15 mouse cellular contexts compared by ENCODE assay signal in genomic region chr11:44746731-44747130, GRCm38 (mm10).
DNase-seq lines count a peak whose midpoint lies in the region; ATAC-seq lines count a peak whose summit lies in the region.
"Had no signal": no experiment of that assay in that cellular context is flagged by ENCODE, and none has a peak within 500 bp of the region (broad histone marks: within the 10 kb centered on the region; RNA-seq: fewer than 3 reads in every experiment).

No protein-coding gene starts in this region.

- no peak overlapping the region for H3K9ac ChIP-seq in forebrain, embryonic 11.5 days (ENCODE audit: low read length)
- H3K9ac ChIP-seq in forebrain, embryonic 16.5 days (replicated peaks; ENCODE audit: low read depth, low read length), result no peak overlapping the region
- H3K9ac ChIP-seq in midbrain, embryonic 16.5 days (ENCODE audit: low read depth, low read length), result no peak overlapping the region
- no peak overlapping the region for H3K9ac ChIP-seq in embryonic facial prominence, embryonic 11.5 days (replicated peaks; ENCODE audit: low read length)

- no peak overlapping the region for H3K4me3 ChIP-seq in forebrain, embryonic 11.5 days (ENCODE audit: low read depth, low read length)
- no peak overlapping the region for H3K4me3 ChIP-seq in forebrain, embryonic 16.5 days (replicated peaks; ENCODE audit: low read length)
- H3K4me3 ChIP-seq in midbrain, embryonic 10.5 days, result no peak overlapping the region
- H3K4me3 ChIP-seq in midbrain, embryonic 16.5 days (ENCODE audit: low read depth, low read length), result no peak overlapping the region
- H3K4me3 ChIP-seq in embryonic facial prominence, embryonic 11.5 days (ENCODE audit: low read depth, low read length), result no peak overlapping the region

- H3K4me2 ChIP-seq in forebrain, embryonic 11.5 days (ENCODE audit: low read depth, low read length, severe bottlenecking), result no peak overlapping the region
- H3K4me2 ChIP-seq in forebrain, embryonic 16.5 days (ENCODE audit: low read length), result no peak overlapping the region
- H3K4me2 ChIP-seq in midbrain, embryonic 16.5 days (ENCODE audit: low read length), result no peak overlapping the region
- H3K4me2 ChIP-seq in embryonic facial prominence, embryonic 11.5 days (ENCODE audit: low read depth, low read length), result no peak overlapping the region

- H3K36me3 ChIP-seq in forebrain, embryonic 11.5 days (ENCODE audit: control insufficient read depth, insufficient read depth, low read length), result no peaks in the 10 kb centered on the region
- no peaks in the 10 kb centered on the region for H3K36me3 ChIP-seq in forebrain, embryonic 16.5 days (ENCODE audit: control insufficient read depth, insufficient read depth)
- no peaks in the 10 kb centered on the region for H3K36me3 ChIP-seq in midbrain, embryonic 10.5 days
- no peaks in the 10 kb centered on the region for H3K36me3 ChIP-seq in midbrain, embryonic 16.5 days (ENCODE audit: control insufficient read depth, insufficient read depth, low read length)
- H3K36me3 ChIP-seq in embryonic facial prominence, embryonic 11.5 days (replicated peaks; ENCODE audit: control insufficient read depth, insufficient read depth, low read depth, low read length), result no peaks in the 10 kb centered on the region

- no peak for DNase-seq in forebrain, embryonic 11.5 days (ENCODE audit: low spot score)
- DNase-seq in midbrain, embryonic 10.5 days (ENCODE audit: low spot score), result peak; percentile 47
- no peak for DNase-seq in embryonic facial prominence, embryonic 11.5 days (ENCODE audit: low spot score)
- DNase-seq in neural tube, embryonic 10.5 days (ENCODE audit: extremely low spot score, low spot score), result peak; percentile 32
- DNase-seq in c-Kit-positive CD71-positive TER-119-positive erythroid progenitor cells, embryonic 14.5 days (ENCODE audit: low spot score), result no peak
- DNase-seq in cerebellum, postnatal 14 days, result no peak
- DNase-seq: adrenal gland, postnatal 25 days; cerebellum, adult 2 months; layer of hippocampus, adult 9-11 months; lung, postnatal 4 days; thymus, postnatal 36 days had no signal

- WGBS in forebrain, embryonic 11.5 days, result 19% methylated on average over 3 of the region's 3 CpGs
- 33% methylated on average over 3 of the region's 3 CpGs for WGBS in forebrain, embryonic 16.5 days
- 14% methylated on average over 3 of the region's 3 CpGs for WGBS in midbrain, embryonic 10.5 days
- WGBS in midbrain, embryonic 16.5 days, result 12% methylated on average over 3 of the region's 3 CpGs
- WGBS in embryonic facial prominence, embryonic 11.5 days, result 31% methylated on average over 3 of the region's 3 CpGs

- ATAC-seq in forebrain, embryonic 11.5 days (replicated peaks; ENCODE audit: low FRiP score), result peak; percentile 51
- ATAC-seq in forebrain, embryonic 16.5 days, result no peak
- ATAC-seq in midbrain, embryonic 16.5 days, result no peak
- peak; percentile 52 for ATAC-seq in embryonic facial prominence, embryonic 11.5 days (replicated peaks; ENCODE audit: insufficient number of reproducible peaks, low FRiP score, low TSS enrichment, low read depth)
- ATAC-seq: intestine, embryonic 16.5 days; Patski had no signal

- no peak overlapping the region for H3K27ac ChIP-seq in forebrain, embryonic 11.5 days (ENCODE audit: low read depth, low read length)
- no peak overlapping the region for H3K27ac ChIP-seq in forebrain, embryonic 16.5 days (ENCODE audit: low read length)
- H3K27ac ChIP-seq in midbrain, embryonic 10.5 days (replicated peaks), result peak overlapping the region; percentile 73
- H3K27ac ChIP-seq in midbrain, embryonic 16.5 days (ENCODE audit: low read length), result no peak overlapping the region
- no peak overlapping the region for H3K27ac ChIP-seq in embryonic facial prominence, embryonic 11.5 days (replicated peaks; ENCODE audit: low read depth, low read length)

- no peaks in the 10 kb centered on the region for H3K27me3 ChIP-seq in forebrain, embryonic 11.5 days (ENCODE audit: control insufficient read depth, insufficient read depth, low read length)
- H3K27me3 ChIP-seq in forebrain, embryonic 16.5 days (replicated peaks; ENCODE audit: control insufficient read depth, insufficient read depth, low read length), result peaks cover 20% of the 10 kb centered on the region
- no peaks in the 10 kb centered on the region for H3K27me3 ChIP-seq in midbrain, embryonic 10.5 days (ENCODE audit: low read depth, poor library complexity, severe bottlenecking)
- H3K27me3 ChIP-seq in midbrain, embryonic 16.5 days (ENCODE audit: control insufficient read depth, insufficient read depth, low read depth, low read length), result no peaks in the 10 kb centered on the region
- H3K27me3 ChIP-seq in embryonic facial prominence, embryonic 11.5 days (ENCODE audit: control insufficient read depth, insufficient read depth, low read length), result no peaks in the 10 kb centered on the region
- H3K27me3 ChIP-seq: Patski had no signal

- no peaks in the 10 kb centered on the region for H3K9me3 ChIP-seq in forebrain, embryonic 11.5 days (ENCODE audit: control insufficient read depth, low read length)
- H3K9me3 ChIP-seq in forebrain, embryonic 16.5 days (ENCODE audit: control insufficient read depth, low read length), result no peaks in the 10 kb centered on the region
- no peaks in the 10 kb centered on the region for H3K9me3 ChIP-seq in midbrain, embryonic 10.5 days (replicated peaks)
- no peaks in the 10 kb centered on the region for H3K9me3 ChIP-seq in midbrain, embryonic 16.5 days (replicated peaks; ENCODE audit: control insufficient read depth, low read length, poor library complexity, severe bottlenecking)
- no peaks in the 10 kb centered on the region for H3K9me3 ChIP-seq in embryonic facial prominence, embryonic 11.5 days (replicated peaks; ENCODE audit: control insufficient read depth, low read length)

- no peaks in the 10 kb centered on the region; the same call in 1 of the 2 replicates for H3K4me1 ChIP-seq in forebrain, embryonic 11.5 days (replicated peaks; ENCODE audit: control insufficient read depth, insufficient read depth, low read length)
- H3K4me1 ChIP-seq in forebrain, embryonic 16.5 days (replicated peaks; ENCODE audit: control insufficient read depth, insufficient read depth, low read length), result no peaks in the 10 kb centered on the region
- peaks cover 27% of the 10 kb centered on the region for H3K4me1 ChIP-seq in midbrain, embryonic 10.5 days
- 0 out of 2 replicates have a peak, but pooled peaks cover 3% of the 10 kb centered on the region for H3K4me1 ChIP-seq in midbrain, embryonic 16.5 days (ENCODE audit: control insufficient read depth, insufficient read depth, low read length)
- no peaks in the 10 kb centered on the region for H3K4me1 ChIP-seq in embryonic facial prominence, embryonic 11.5 days (ENCODE audit: control insufficient read depth, insufficient read depth, low read length)

Comparison
In these comparisons a context has a peak if more than half of its experiments do, and no peak if none do; other contexts are left out.
1. ATAC-seq: peak in forebrain, embryonic 11.5 days (single experiment) and embryonic facial prominence, embryonic 11.5 days (single experiment); none in forebrain, embryonic 16.5 days (single experiment) and midbrain, embryonic 16.5 days (single experiment).
2. DNase-seq: peak in midbrain, embryonic 10.5 days (single experiment) and neural tube, embryonic 10.5 days (single experiment); none in forebrain, embryonic 11.5 days (single experiment), embryonic facial prominence, embryonic 11.5 days (single experiment), c-Kit-positive CD71-positive TER-119-positive erythroid progenitor cells, embryonic 14.5 days (single experiment) and cerebellum, postnatal 14 days (0 of 2).